Mouse (Mus musculus) G1E (cell line): Measurements from ENCODE around the gene Cxcl14.

Experiments used
- CTCF ChIP-seq: IDR thresholded peaks from 2 replicates; pipeline ENCODE4 v1.5.1; 2012; ENCODE audit warnings: low read depth, low read length, inconsistent platforms, mixed read lengths
- GATA1 ChIP-seq: IDR thresholded peaks from 2 replicates; pipeline ENCODE4 v1.6.1; 2012; ENCODE audit warnings: borderline replicate concordance, low read length, inconsistent platforms, mixed read lengths
- GATA2 ChIP-seq: IDR thresholded peaks from 2 replicates; pipeline ENCODE4 v1.6.1; 2012; ENCODE audit warnings: low read depth, low read length, inconsistent platforms, borderline replicate concordance
- POLR2AphosphoS5 ChIP-seq: IDR thresholded peaks from 2 replicates; pipeline ENCODE4 v1.6.1; 2012; ENCODE audit warnings: low read depth, low read length, inconsistent platforms; ENCODE audit not compliant: insufficient replicate concordance
- TAL1 ChIP-seq: conservative IDR thresholded peaks from 2 replicates; pipeline ENCODE4 v1.6.1; 2012; ENCODE audit warnings: low read depth, low read length, inconsistent platforms, mixed read lengths

GRCm38 (mm10) chr13:56252783-56253182 lies 43.6 kb downstream of the Cxcl14 start:
- TF ChIP-seq CTCF (no peak), GATA1 (no peak), TAL1 (no peak), POLR2AphosphoS5 (no peak), GATA2 (no peak)
